Mouse (Mus musculus): ENCODE measurements around the gene 9430015G10Rik.

9430015G10Rik gene

DNA sequence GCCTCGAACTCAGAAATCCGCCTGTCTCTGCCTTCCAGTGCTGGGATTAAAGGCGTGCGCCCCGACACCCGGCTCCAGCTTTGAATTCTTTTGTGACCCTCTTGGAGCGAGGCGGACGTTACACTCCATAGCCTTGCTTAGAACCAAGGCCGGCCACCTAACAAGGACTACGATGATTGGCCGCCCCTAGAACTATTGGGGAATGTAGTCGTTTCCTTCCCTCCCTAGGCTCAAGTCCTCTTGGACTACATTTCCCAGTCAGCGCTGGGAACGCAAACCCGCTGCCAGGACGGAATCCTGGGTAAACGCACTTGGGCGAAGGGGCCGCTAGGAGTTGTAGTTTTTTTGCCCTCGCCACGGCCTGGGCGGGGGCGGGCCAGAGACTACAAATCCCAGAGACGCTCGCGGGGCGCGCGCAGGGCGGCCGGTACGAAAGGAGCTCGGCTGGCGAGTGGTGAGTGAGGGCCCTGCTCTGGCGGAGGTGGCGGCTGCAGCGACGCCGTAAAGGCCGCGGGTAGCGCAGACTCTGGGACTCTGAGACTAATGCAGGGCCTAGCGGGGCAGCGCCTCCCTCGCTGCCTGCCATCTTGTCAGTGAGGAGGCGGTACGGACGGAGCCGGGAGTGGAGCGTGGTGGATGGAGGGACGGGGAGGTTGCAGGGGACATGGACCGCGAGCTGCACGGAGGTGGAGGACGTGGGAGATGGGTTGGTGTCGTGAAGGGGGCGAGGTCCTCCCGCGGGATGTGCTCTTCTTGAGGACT, at the start of gene 9430015G10Rik:
TSS of gene 9430015G10Rik (plus strand) at position 413 of the 762 bp plus-strand sequence.
- peak; percentile 96 to 98 for DNase-seq

DNA sequence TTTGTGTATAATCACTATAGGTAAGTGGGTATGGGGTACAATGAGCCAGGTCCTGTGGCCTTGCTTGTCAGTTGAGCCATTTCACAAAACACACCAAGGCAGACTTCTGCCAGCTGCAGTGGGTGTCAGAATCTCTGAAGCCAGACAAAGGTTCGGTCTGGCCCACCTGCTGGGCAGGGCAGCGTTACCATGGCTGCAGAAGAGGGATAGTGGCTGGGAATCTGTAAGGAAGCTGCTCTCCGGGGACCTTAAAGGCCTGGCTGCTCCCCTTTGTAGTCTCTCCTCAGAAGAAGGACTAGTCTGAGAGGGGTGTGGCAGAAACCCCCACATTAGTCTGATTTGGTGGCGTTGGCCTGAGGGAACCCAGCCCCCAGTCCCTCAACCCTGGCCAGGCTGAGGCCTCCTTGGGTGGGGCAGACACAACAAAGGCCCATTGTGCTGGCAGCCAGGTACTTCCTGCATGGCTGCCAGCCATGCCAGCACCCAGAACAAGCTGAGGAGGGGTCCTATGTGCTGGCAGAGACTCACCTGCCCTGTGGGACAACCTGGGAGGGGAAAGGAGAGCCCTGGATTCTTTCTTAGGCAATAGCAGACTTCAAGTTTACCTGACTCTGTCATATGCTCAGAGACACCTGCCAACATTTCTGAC, 45.8 kb upstream of the 9430015G10Rik start:
- DNase-seq, result no peak

DNA sequence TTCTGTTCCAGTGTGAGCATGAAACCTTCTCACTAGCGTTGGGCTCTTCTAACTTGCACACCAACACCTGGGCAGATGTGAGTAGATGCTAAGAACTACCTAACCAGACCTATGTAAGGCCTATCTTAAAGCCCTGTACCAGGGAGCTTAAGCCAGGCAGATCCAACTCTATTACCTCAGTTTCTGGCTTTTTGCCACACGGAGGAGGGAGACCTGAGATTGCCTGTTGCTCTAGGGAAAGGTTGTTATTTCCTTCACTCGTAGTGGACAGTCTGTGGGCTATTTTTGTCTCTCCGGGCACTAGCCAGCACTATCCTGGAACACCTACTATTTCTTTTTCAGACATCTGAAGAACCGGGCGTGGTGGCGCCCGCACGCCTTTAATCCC, 45.3 kb upstream of the 9430015G10Rik start:
- no peak for DNase-seq

DNA sequence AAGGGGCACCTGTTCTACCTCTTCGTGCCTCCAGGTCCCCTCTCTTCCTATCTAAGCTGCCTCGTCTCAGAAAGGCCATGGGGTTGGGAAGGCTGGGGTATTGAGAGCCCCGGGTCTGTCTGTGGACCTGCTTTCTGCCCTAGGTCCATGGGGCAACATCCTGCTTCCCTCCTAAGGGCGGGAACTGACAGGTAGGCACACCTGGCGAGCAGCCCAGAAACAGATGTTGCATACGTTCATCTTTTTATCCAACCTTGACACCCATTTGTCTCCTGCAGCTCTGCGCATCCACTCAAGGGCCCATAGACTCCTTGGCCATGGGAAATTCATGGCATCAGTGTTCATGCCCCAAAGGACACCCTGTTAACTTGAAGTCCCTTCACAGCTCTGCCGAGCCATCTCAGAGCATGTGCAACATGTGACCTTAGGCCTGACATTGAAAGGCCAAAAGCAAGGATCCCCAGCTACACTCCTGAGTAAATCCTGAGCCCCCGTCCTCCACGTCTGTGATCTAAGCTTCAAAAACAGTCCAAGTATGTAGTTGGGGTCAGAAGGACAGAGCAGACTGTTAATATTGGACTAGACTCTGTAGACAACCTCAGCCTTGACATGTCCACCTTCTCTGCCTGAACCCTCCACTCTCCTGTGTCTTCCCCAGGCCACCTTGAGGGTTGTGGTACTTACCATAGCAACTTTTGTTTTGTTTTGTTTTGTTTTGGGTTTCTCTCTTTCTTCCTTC, 44.5 kb upstream of the 9430015G10Rik start:
- DNase-seq, result no peak

DNA sequence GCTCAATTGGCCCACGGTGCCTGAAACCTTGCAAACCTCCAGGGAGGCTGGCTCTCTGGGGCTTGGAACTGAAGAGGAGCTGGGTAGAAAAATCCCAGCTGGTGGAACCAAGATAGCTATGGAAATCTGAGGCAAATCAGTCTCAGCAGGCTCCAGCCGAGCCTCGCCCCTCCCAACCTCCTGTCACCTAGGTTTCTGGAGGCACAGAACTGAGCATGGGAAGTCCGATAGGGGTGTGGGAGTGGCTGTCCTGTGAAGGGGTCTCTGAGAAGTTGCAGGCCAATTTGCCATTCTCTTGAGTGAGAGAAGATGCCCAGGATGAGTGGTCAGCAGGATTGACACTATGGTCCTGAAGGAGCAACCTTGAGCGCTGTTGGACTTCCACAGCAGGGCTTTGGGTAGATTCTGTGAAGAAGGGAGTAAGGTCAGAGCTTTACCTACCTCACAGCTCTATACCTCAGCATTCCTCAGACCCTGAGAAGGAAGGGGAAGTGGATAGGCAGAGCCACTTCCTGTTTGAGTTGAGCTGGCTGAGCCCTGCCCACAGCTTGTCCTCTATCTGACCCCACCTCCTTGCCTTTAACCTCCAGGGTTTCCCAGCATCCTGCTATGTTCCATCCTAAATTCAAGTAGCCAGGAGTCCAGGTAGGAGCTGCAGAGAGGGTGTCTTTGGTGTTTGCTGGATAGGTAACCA, 42.4 kb upstream of the 9430015G10Rik start:
- peak in 1 of 2 experiments; percentile 38 for DNase-seq

DNA sequence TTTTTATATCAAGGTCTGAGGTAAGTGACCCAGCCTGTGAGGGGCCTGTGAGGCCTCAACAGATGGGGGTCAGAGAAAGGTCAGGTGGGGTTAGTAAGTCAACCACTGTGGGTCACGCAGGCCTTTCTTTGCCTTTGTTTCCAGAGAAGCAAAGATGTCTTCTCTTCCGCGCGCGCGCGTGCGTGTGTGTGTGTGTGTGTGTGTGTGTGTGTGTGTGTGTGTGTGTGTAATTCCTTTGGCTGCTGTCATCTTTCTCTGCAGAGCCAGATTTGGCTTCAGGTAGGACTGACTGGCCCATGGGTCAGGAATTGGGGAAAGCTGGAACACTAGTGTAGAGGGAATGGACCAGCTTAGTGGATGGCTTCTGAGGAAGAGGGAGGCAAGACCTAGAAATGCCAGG, 40.1 kb upstream of the 9430015G10Rik start:
- peak in 1 of 2 experiments; percentile 40 for DNase-seq

- peak; percentile 75 to 88 for DNase-seq
Observed at GRCm38 (mm10) chr4:156070276-156070675, 39.5 kb upstream of the 9430015G10Rik start.

- DNase-seq, result no peak
Observed at GRCm38 (mm10) chr4:156070716-156071115, 39.1 kb upstream of the 9430015G10Rik start.

DNA sequence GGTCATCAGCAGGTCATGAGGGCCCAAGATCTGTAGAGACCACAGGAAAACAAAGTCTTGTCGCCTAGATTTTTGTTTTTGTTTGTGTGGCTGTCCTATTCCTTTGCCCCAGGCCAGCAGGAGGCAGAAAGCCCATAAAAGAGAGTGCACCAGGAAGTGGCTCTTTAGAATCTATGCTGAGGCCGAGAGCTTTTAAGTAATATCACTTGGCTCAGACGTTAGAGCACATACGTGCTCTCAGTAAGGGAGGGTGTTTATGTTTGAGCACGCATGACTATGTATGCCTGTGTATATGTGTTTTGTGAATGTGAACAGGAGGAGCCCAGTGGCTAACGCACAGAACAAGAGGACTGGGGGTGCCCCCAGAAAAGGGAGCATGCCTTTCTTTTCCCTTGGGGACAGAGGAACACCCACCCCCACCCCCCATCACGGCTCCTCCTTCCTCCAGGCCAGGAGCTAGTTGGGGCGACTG, 32.8 kb upstream of the 9430015G10Rik start:
- DNase-seq, result peak; percentile 40 to 46

GRCm38 (mm10) chr4:156077499-156078301, 32.1 kb upstream of the 9430015G10Rik start:
- DNase-seq, result peak; percentile 80 to 89

DNA sequence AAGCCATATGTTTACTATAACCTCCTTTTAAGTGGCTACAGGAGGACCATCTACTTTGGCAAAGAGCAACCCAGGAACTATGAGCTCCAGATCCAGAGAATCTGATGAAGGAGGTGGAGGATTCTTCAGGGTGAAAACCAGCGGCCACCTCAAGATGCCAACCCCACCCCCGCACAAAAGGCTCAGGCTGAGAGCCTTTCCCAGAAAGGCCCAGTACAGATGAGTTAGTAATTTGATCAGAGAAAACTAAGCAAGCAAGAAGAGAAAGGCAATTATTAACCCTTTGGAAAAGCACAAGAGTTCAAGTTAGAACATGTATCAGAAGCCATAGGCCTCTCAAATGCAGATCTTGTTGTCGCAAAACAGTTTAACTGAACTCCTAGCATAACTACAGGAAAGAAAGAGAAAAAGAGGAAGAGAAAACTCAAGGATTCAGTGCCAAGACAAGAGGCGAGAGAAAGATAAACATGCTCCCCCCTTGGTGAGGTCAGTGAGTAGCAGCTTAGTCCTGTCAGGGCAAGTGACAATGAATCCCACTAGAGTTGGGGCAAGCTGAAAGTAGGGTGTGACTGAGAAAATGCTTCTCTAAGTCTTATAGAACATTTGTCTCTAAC, 27.1 kb upstream of the 9430015G10Rik start:
- DNase-seq, result no peak

DNA sequence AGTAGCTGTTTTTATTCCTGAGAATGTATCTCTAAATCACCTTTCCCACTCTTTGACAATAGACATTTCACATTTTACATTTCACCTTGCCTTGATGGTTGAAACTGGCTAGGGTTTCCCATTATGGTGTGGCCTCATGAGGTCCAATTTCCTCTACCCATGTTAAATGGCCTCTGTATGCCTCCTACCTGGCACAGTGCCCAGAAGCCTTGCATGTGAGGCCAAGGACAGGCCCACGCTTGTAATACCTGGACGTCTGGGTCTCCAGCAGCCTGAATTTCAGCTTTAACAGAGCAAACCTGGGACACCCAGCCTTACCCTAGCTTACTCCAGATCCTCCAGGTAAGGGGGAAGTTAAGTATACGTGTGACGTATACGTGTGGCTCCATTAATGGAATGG, 26.4 kb upstream of the 9430015G10Rik start:
- DNase-seq, result no peak

DNA sequence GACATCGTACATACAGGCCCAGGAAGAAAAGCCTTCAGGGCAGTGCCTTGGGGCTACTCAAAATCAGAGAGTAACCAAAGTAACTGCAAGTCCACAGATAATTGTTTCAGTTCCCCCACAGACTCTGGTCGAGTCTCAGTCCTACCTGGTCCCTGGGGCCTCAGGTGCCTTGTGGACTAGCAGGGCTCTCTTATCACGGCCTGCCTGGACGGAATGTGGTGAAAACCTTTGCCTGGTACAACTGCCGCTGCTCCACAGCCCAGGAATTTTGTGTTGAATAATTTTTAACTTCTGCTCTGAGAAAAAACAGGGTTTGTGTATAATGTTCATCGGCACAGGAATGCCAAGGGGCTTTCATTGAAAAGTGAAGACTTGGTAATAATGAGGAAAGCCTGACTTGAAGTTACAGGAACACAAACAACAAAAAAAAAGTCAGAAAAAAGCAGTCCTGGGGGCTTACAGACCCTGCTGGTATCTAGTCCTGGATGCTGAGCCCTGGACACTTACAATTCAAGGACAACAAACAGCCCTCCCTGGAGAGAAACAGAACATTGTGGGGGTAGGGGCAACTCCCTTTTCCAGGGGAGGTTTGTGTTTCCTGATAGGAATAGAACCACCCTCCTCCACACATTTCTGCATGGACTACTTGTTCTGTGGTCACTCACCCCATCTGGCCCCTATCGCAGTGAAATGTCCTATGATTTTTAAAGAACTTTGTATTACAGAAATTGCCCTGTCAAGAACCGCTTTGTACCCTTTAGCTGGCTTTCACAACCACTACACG, 25.5 kb upstream of the 9430015G10Rik start:
- no peak for DNase-seq

DNA sequence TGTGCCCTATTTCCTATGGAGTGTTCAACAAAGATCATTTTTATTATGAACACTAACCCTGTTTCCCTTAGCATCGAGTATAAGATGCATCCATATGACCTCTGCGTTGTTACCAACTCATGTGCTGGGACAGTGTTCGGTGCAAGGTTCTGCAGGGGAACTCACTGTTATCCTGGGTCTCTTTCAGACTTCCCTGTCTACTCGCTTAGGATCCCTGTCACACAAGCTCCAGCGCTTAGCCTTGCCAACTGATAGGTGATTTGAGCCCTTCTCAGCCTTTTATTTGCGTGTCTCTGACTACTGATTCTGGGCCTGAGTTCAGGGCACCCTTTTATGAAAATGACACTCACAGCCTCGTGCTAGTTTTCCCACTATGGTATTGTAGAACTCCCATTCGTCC, 24.5 kb upstream of the 9430015G10Rik start:
- DNase-seq, result no peak

- no peak for DNase-seq
Observed at GRCm38 (mm10) chr4:156087398-156088087, 22.2 kb upstream of the 9430015G10Rik start.

- DNase-seq, result no peak
Observed at GRCm38 (mm10) chr4:156091236-156091635, 18.5 kb upstream of the 9430015G10Rik start.

DNA sequence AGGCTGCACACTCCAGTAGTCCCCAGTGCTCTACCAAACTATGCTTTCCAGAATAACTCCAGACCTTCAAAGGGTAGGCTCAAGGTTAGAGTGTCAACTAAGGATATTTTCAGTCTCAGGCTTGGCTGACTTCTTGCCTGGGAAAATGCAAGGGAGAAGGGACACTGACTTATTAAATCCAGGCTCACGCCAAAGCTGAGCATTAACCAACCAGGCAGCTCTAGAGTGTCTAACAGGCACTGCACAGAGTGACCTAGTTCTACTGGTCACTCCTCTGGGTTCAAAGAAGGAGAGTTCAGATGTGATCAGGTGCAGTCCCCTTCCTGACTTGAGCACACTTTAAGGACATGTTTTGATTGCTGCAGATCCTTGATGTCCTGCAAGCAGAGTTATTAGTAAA, 17.0 kb upstream of the 9430015G10Rik start:
- no peak for DNase-seq

DNA sequence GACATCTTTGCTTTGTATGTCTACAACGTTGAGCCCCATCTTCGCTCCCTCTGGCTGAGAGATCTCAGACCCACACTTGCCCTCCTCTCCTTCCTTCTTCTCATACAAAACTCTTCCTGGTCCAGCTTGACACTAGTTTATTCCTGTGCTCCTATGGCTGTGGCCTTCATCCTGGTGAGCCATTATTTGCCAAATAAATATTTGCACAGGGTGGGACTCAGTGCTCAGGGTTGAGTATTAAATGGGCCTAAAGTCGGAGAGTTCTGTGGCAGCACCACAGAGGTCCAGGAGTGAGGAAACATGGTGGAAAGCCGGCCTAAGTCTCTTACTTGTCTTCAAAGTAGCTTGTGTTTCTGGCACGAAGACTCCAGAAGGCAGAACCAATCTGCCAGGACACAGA, 16.0 kb upstream of the 9430015G10Rik start:
- no peak for DNase-seq

- DNase-seq, result no peak
Observed at GRCm38 (mm10) chr4:156096191-156096590, 13.6 kb upstream of the 9430015G10Rik start.

GRCm38 (mm10) chr4:156097770-156098366, 11.9 kb upstream of the 9430015G10Rik start:
- no peak for DNase-seq

Data from thymus, postnatal 36 days (tissue).